Mouse (Mus musculus) lung, postnatal 0 days (tissue): ENCODE measurements at regions not wholly inside any gene's neighbourhood (a gene's known extent, or its start where the extent isn't known, plus 50 kb on each side); places are given as distances from the start of the nearest gene placed in this dataset.

Experiments
- ATAC-seq: fragments of 200-750 bp; cut with Nextera tagmentation; 2 replicates; pipeline ENCODE4 v1.8.0; 2017; ENCODE audit warnings: moderate library complexity
- DNase-seq: peaks from one replicate; pipeline ENCODE4 v3.0.0-alpha.2; 2016; ENCODE audit warnings: low spot score
- H3K27ac ChIP-seq: fragments of 300-500 bp; sonication (generic); 2 replicates; pipeline ENCODE4 v1.5.1; 2014; ENCODE audit warnings: antibody characterized with exemption, mild to moderate bottlenecking, low read length, mixed read lengths
- H3K27me3 ChIP-seq: fragments of 300-500 bp; sonication (generic); replicated peaks from 2 replicates; pipeline ENCODE4 v1.6.1; 2014; ENCODE audit warnings: low read length, mixed read lengths; ENCODE audit not compliant: insufficient read depth
- H3K36me3 ChIP-seq: fragments of 300-500 bp; sonication (generic); 2 replicates; pipeline ENCODE4 v1.6.1; 2014; ENCODE audit warnings: low read length, mixed read lengths; ENCODE audit not compliant: insufficient read depth
- H3K4me1 ChIP-seq: fragments of 300-500 bp; sonication (generic); 2 replicates; pipeline ENCODE4 v1.6.1; 2014; ENCODE audit warnings: antibody characterized with exemption, low read depth, low read length, mixed read lengths; ENCODE audit not compliant: insufficient read depth
- H3K4me2 ChIP-seq: fragments of 300-500 bp; sonication (generic); replicated peaks from 2 replicates; pipeline ENCODE4 v1.6.1; 2014; ENCODE audit warnings: low read depth, mild to moderate bottlenecking, low read length, moderate library complexity, mixed read lengths
- H3K4me3 ChIP-seq: fragments of 300-500 bp; sonication (generic); 2 replicates; pipeline ENCODE4 v1.5.1; 2014; ENCODE audit warnings: low read depth, low read length
- H3K9ac ChIP-seq: fragments of 300-500 bp; sonication (generic); replicated peaks from 2 replicates; pipeline ENCODE4 v1.6.1; 2014; ENCODE audit warnings: low read depth, mild to moderate bottlenecking
- H3K9me3 ChIP-seq: fragments of 300-500 bp; sonication (generic); 2 replicates; pipeline ENCODE4 v1.6.1; 2016; ENCODE audit warnings: low read length, mixed read lengths
- CTCF ChIP-seq: IDR thresholded peaks from 2 replicates; pipeline ENCODE4 v1.5.1; 2016; ENCODE audit warnings: antibody characterized with exemption, mild to moderate bottlenecking
- EP300 ChIP-seq: IDR thresholded peaks from 2 replicates; pipeline ENCODE4 v1.6.1; 2016; ENCODE audit warnings: antibody characterized with exemption, mild to moderate bottlenecking, control low read depth
- WGBS: fragments of 180-500 bp; shearing (Covaris S2); extraction: QIAGEN DNeasy Blood & Tissue Kit; methylation state at CpG from one replicate; pipeline ENCODE4 v1.1.7; 2014; 5-methylcytosine and 5-hydroxymethylcytosine counted together

DNA sequence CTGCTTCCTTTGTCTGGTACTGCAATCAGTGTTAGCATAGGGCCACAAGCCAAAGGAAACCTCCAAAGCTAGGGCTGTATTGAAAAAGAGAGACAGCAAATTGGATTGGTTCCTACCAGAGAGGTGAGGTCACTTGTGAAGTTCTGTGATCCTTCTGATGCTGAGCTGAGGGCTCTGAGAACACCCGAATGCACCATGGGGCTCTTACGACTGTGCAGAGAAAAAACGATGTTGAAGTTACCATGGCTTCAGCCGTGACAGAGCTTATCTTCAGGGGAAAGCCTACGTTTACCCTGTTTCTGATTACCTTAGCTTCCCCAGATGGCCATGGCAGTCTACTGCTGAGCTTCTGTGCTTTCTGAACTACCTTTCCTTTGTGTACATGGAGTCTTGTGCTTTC is 53.9 kb upstream of the Fmo9 start:
- H3K4me1 ChIP-seq, result no peaks in the 10 kb centered on the region
- no peaks in the 10 kb centered on the region for H3K27me3 ChIP-seq
- no peak overlapping the region for H3K9ac ChIP-seq
- H3K4me3 ChIP-seq, result no peak overlapping the region
- ATAC-seq, result no peak
- no peak for TF ChIP-seq EP300
- no peak for TF ChIP-seq CTCF
- H3K27ac ChIP-seq, result no peak overlapping the region
- 52% methylated on average over 5 of the region's 5 CpGs for WGBS
- no peak overlapping the region for H3K4me2 ChIP-seq
- no peak for DNase-seq
- no peaks in the 10 kb centered on the region for H3K9me3 ChIP-seq
- no peaks in the 10 kb centered on the region for H3K36me3 ChIP-seq

DNA sequence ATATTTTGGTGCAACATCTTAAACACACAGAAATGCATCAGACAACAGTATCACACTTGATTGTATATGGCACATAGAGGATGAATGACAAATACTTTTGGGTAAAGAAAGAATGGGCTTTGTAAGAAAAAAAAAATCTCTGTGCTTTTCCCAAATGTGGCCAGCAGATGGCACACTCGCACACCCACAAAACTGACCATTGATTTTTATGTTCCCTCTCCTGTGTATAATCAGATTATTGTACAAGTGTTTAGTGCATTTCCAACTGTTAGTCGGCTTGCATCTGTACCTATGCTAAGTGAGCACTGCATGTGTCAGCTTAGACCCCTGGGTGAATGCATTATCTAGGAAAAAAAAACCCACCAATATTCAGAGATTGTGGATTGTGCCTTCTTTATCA is 56.4 kb upstream of the Fmo9 start:
- Histone ChIP-seq H3K27ac (no peak overlapping the region), H3K9me3 (no peaks in the 10 kb centered on the region), H3K36me3 (no peaks in the 10 kb centered on the region), H3K4me2 (no peak overlapping the region), H3K4me1 (no peaks in the 10 kb centered on the region), H3K27me3 (no peaks in the 10 kb centered on the region), H3K4me3 (no peak overlapping the region), H3K9ac (no peak overlapping the region)
- ATAC-seq, result no peak
- DNase-seq, result peak; percentile 50
- TF ChIP-seq CTCF (peak; percentile 75), EP300 (no peak)
- 5% methylated on average over 2 of the region's 2 CpGs for WGBS

DNA sequence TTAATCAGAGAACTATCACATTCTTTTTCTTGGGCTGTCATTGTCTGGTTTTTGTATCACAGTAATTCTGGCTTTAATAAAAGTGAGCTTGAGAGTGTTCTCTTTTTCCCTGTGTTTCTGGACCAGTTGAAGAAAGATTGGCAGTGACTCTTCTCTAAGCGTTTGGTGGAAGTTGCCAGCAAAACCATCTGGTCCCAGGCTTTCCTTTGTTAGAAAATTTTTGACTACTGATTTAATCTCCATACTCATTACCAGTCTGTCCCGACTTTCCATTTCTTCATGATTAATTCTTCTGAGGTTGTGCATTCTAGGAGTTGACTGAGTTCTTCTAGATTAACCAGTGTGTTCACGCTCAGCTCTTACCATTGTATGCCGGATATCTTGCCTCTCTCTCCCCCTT is 68.6 kb upstream of the Fmo9 start:
- Histone ChIP-seq H3K36me3 (no peaks in the 10 kb centered on the region), H3K9ac (no peak overlapping the region), H3K9me3 (no peaks in the 10 kb centered on the region), H3K27me3 (no peaks in the 10 kb centered on the region), H3K27ac (no peak overlapping the region), H3K4me2 (no peak overlapping the region), H3K4me3 (no peak overlapping the region), H3K4me1 (no peaks in the 10 kb centered on the region)
- no peak for DNase-seq
- 75% methylated on average over 4 of the region's 4 CpGs for WGBS
- TF ChIP-seq CTCF, result no peak
- TF ChIP-seq EP300, result no peak
- ATAC-seq, result no peak

DNA sequence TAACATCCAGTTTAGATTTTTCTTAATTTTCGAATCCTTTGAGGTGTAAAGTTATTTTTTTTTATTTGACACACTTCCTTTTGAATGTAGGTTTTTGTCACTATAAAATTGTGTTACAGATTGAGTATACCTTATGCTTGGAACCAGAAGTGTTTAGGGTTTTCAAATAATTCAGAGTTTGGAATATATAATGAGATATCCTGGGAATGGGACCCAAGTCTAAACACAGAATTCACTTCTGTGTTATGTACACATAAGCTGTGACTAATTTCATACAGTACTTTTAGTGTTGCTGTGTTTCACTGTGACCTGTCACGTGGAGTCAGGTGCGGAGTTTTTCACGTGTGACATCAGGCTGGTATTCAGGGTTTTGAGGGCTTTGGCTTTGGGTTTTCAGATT is 69.1 kb upstream of the Fmo9 start:
- no peak overlapping the region for H3K4me2 ChIP-seq
- H3K27ac ChIP-seq, result no peak overlapping the region
- DNase-seq, result no peak
- H3K36me3 ChIP-seq, result no peaks in the 10 kb centered on the region
- no peaks in the 10 kb centered on the region for H3K9me3 ChIP-seq
- no peaks in the 10 kb centered on the region for H3K27me3 ChIP-seq
- ATAC-seq, result no peak
- no peak overlapping the region for H3K9ac ChIP-seq
- 69% methylated on average over 4 of the region's 4 CpGs for WGBS
- no peak for TF ChIP-seq CTCF
- TF ChIP-seq EP300, result no peak
- no peaks in the 10 kb centered on the region for H3K4me1 ChIP-seq
- H3K4me3 ChIP-seq, result no peak overlapping the region

DNA sequence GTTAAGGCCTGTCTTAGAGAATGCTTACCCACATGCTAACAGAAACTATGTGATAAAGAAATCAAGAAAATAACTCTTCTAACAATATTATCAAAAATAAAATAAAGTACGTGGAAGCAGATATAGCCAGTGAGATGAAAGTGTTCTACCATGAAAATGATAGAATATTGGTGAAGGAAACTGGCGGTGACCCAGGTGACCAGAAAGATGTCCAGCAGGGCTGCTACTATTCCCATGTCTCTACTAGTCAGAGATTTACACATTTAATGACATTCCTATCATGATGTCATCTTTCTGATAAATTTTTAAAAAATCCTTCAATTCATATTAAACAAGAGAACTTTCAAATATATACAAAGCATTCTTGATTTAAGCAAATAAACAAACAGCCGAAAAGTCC is 69.8 kb upstream of the Fmo9 start:
- no peaks in the 10 kb centered on the region for H3K27me3 ChIP-seq
- DNase-seq (no peak), ATAC-seq (no peak)
- H3K27ac ChIP-seq, result no peak overlapping the region
- no peaks in the 10 kb centered on the region for H3K9me3 ChIP-seq
- no peaks in the 10 kb centered on the region for H3K36me3 ChIP-seq
- H3K9ac ChIP-seq, result no peak overlapping the region
- no peaks in the 10 kb centered on the region for H3K4me1 ChIP-seq
- no peak overlapping the region for H3K4me2 ChIP-seq
- WGBS, result 81% methylated on average over 3 of the region's 3 CpGs
- no peak overlapping the region for H3K4me3 ChIP-seq
- TF ChIP-seq CTCF (no peak), EP300 (no peak)

DNA sequence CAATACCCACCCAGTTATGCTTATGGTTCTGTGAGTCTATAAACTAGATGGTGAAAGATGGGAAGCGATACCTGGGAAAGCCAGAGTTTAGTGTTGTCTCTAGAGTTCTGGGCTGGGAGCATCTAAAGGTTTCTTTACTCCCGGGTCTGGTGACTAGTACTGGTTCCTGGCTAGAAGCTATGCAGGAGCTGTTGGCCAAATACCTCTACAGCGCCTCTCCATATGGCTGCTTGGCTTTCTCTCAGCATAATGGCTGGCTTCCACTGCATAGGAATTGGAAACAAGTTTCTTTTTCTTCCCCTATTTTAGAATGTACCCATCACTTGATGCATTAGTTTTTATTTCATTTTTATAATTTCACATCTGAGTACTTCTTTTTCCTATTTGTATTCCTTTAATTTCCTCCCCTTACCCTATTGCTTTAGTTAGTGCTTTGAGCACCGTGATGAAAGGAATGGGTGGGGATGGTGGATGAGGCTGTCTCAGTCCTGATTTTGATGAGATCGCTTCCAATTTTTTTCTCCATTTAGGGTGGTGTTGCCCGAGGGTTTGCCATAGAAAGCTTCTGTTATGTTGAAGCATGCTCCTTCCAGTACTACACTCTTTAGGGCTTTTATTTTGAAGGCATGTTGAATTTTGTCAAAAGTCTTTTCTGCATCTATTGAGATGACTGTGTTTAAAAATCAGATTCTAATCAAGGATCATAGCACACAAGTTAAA is 71.5 kb upstream of the Fmo9 start:
- H3K4me1 ChIP-seq, result no peaks in the 10 kb centered on the region
- no peaks in the 10 kb centered on the region for H3K27me3 ChIP-seq
- TF ChIP-seq EP300, result no peak
- no peak for TF ChIP-seq CTCF
- no peak overlapping the region for H3K4me3 ChIP-seq
- no peak for ATAC-seq
- H3K27ac ChIP-seq, result no peak overlapping the region
- no peaks in the 10 kb centered on the region for H3K36me3 ChIP-seq
- H3K9me3 ChIP-seq, result no peaks in the 10 kb centered on the region
- H3K9ac ChIP-seq, result no peak overlapping the region
- no peak overlapping the region for H3K4me2 ChIP-seq
- no peak for DNase-seq
- 84% methylated on average over 6 of the region's 6 CpGs for WGBS

DNA sequence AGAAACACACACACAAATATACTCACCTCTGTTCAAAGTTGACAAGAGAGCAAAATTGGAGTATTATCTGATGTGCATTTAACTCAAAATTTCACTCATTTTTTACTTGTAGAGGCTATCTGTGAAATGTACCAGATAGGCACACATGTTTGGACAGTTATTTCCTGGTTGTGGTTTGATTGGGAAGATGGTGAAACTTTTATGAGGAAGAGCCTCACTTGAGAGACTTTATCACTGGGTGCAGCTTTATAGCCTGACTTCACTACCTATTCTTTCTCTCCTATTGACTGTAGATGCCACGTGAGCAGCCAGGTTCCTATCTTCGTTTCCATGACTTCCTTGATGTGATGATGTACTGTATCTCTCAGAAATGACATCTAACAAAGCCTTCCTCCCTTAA is 77.3 kb upstream of the Fmo9 start:
- no peak overlapping the region for H3K9ac ChIP-seq
- no peaks in the 10 kb centered on the region for H3K9me3 ChIP-seq
- H3K4me1 ChIP-seq, result no peaks in the 10 kb centered on the region
- WGBS, result 48% methylated on average over 2 of the region's 2 CpGs
- no peaks in the 10 kb centered on the region for H3K36me3 ChIP-seq
- H3K27ac ChIP-seq, result no peak overlapping the region
- ATAC-seq (no peak), DNase-seq (no peak)
- no peak overlapping the region for H3K4me3 ChIP-seq
- no peak overlapping the region for H3K4me2 ChIP-seq
- TF ChIP-seq EP300 (no peak), CTCF (no peak)
- no peaks in the 10 kb centered on the region for H3K27me3 ChIP-seq
